Mouse (Mus musculus) urinary bladder, postnatal 14 days (tissue): Measurements from ENCODE around the gene Hoxd8.

Experiments used
- DNase-seq: peaks from one replicate; pipeline ENCODE4 v3.0.0; 2021; ENCODE audit warnings: low spot score

The Hoxd8 gene

DNA sequence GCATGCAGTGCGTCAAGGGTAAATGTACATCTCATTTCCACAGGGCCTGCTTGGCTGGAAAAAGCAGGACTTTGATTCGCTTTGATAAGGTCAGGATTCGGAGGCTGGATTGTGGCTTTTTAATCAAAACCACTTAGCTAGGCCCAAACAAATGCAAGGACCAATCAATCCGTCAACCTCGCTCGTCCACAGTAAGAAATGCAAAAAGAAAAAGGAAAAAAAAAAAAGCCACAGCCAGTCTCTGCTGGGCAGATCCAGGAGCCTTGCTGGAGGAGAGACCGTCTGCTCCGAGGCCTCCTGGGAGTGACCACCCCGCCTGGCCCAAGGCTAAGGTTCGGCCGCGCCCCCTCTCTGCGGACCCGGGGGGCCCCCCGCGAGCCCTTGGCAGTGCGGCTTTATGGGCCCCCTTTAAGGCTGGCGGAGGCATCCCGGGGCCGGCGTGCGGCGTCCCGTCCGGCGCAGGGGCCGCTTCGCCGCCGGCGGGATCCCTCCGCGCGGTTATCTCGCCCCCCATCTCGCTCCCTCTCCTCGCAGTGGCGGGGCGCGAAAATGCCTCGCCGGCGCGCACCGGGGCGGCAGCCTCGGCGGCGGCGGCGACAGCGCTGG lies at the start of gene Hoxd8:
Gene Hoxd8, plus strand, starts transcription at position 223 of the 606 bp plus-strand sequence.
- DNase-seq: peak; percentile 88

DNA sequence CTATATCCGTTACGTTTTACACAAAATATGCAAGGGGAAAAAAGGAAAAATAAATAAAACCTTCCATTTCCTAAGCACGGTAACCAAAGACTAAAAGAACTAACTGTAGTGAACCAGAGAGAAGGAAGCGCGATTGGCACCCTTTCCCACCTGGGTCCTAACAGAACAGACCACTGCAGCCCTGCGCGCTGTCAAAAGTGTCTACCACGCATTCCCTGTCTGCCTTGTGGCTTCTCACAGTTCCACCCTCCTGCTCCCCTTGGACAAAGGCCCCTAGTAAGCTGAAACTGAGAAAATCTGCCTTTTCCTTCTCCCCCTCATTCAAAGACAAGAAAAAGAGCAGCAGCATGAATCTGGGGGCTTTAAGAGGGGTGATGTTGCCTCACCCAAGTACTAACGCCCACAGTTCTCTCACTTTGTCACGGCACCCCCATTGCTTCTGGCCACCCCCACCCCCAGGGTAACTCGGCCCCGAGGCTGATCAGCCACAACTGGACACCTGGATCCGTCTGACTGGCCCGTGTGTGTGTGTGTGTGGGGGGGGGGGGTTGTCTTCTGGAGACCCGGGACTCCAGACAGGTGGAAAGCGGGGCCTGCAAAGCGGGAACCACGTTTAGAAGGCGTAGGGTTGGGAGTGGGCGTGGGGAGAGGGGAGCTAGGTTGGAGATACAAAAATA lies 49.5 kb upstream of the Hoxd8 start:
- no peak for DNase-seq

GRCm38 (mm10) chr2:74655420-74655781 lies 49.0 kb upstream of the Hoxd8 start:
- peak; percentile 71 for DNase-seq

GRCm38 (mm10) chr2:74655821-74656631 lies 48.4 kb upstream of the Hoxd8 start:
- peak; percentile 28 for DNase-seq

DNA sequence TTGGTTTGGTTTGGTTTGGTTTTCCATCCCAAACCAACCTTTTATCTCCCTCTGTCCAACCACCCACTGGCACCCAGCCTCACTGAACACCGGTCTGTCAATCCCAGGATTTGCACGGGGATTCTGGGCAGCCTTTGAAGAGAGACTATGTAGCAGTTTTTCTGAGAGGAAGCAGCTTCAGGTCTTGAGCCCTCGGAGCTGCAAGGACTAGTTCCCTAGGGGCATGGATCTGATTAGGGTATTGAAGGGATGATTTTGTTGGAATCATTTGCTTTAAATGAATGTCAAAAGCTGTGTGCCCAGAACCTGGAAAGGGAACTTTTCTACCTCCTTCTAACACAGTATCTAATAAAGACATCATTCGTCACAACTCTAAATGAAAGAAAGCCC lies 47.8 kb upstream of the Hoxd8 start:
- no peak for DNase-seq

DNA sequence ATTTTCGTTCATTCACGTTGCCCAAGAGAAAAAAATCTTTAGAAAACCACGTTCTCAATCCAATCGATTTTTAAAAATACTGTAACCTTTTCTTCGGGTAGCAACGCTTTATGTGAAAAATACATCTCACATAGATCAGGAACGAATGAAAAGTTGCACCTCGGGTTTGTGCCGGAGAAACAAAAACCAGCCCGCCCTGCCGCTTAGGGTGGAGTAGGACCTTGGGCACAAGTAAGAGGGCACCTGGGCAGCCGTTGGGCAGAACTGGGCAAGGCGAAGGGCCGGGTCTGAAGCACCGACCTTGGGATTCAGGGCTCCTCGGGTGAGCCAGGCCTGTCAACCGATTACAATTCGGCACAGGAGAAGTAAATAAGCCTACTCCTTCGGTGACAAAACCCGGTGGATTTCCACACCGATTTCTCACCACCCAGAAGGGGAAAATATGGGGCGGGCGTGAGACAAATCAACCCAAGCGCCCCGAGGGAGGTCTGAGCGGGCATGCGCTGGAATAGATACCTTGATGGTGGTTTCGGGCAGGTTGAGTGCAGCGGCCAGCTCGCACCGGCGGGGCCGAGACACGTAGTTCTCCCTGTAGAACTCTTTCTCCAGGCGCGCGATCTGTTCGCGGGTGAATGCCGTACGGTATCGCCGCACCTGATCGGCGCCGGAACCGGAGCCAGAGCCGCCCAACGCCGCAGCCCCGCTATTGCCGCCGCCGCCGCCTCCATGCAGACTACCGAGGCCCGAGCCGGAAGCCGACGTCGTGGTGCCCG lies 47.0 kb upstream of the Hoxd8 start:
- peak; percentile 7 for DNase-seq

GRCm38 (mm10) chr2:74658024-74658666 lies 46.3 kb upstream of the Hoxd8 start:
- DNase-seq: no peak

- DNase-seq: peak; percentile 6
Measured at GRCm38 (mm10) chr2:74658667-74659371, 45.6 kb upstream of the Hoxd8 start.

- no peak for DNase-seq
Measured at GRCm38 (mm10) chr2:74659507-74660005, 44.9 kb upstream of the Hoxd8 start, which contains the start of gene Evx2. Gene Evx2, minus strand, starts transcription at chr2:74659557.

DNA sequence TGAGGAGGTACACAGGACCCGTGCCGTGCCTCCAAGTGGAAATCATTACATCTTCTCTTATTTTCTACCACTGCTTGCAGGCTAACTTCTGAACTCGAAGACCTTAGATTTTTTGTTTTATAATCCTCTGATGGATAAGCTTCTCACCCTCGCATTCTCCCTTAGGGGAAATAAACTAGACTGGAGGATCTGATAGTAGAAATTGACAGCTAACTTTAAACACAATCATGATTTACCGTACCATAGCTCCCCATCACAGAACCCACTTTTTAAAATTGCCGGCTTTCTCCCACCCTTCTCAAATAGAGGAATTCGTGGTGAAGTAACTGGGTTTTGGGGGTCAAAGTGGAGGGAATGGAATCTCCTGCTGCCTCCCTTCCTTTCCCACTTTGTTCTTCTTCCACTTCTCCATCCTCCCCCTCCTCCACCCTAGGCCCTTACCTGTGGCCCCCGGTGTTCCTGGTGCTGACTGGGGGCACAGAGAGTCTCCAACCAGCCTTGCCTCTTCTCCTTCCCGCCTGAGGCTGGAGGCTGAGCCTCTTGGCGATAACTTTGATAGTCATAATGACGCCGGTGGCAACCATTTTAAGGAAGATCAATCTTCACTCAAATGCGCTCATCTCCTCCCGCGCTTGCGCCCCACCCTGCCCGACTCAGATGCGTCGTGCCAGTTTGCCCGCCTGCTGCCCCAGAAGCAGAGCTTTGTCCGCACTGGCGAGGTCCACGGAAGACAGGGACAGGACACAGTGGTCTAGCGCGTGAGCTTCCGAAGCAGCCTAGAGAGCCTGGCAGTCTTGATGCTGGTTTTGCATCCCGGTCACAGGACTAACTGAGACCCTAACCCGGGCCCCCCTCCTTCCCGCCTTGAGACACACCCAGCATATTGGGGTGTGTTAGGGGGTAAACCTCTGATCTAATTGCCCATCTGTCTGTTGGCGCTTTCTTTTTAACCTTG lies 43.7 kb upstream of the Hoxd8 start:
- no peak for DNase-seq

GRCm38 (mm10) chr2:74661685-74662084 lies 42.7 kb upstream of the Hoxd8 start:
- DNase-seq: peak; percentile 39

DNA sequence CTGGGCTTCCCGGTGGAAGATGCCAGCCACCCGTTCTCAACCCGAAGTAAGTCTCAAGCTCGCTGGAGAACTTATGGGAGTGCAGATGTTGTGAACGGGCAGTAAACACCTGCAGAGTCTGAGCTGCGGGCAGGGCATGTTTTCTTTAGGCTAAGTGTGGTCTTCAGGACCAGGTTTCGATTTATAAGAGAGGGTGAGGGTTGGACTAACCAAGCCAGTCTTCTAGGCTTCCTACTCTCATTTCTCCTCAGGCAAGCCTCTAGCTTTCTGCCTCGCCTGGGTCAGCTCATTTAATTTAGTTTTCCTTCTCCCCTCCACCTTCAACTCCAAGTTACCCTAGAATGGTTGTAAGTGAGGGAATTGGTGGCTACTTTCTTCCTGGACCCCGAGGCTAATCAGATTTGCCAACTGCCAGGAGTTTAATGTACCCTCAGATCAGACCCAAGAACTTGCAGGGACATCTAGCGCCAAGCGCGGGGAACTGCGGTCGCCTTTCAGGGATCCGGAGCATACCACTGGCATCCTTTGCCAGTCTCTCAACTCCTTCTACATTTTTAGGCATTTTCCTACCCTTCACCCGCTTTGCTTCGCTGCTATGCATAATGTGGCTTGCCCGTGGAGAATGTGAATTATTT lies 41.0 kb upstream of the Hoxd8 start:
- peak; percentile 65 for DNase-seq

GRCm38 (mm10) chr2:74666411-74666810 lies 38.0 kb upstream of the Hoxd8 start:
- DNase-seq: no peak

- DNase-seq: no peak
Measured at GRCm38 (mm10) chr2:74667191-74667841, 37.1 kb upstream of the Hoxd8 start.

- peak; percentile 32 for DNase-seq
Measured at GRCm38 (mm10) chr2:74667842-74668357, 36.5 kb upstream of the Hoxd8 start, which contains the start of gene Hoxd13. Gene Hoxd13, plus strand, starts transcription at chr2:74668310.

- DNase-seq: no peak
Measured at GRCm38 (mm10) chr2:74668370-74669229, 35.8 kb upstream of the Hoxd8 start.

- no peak for DNase-seq
Measured at GRCm38 (mm10) chr2:74669230-74669578, 35.2 kb upstream of the Hoxd8 start.
